Mouse (Mus musculus) erythroid progenitor cell, adult 5-6 weeks (primary cell): ENCODE measurements around the gene Cyth3. TPM values are rescaled to one million over a fixed set of nuclear protein-coding genes. Genes with fewer than 3 reads are reported as not detected.

Experiments used
- ATAC-seq: replicated peaks from 2 replicates; pipeline ENCODE4 v1.8.0; 2016; ENCODE audit warnings: moderate number of reproducible peaks, mild to moderate bottlenecking, moderate TSS enrichment, inconsistent platforms; ENCODE audit not compliant: poor library complexity, low FRiP score, severe bottlenecking
- total RNA-seq, 2 experiments: library from RNA; stranded (forward) in 1 of 2; stranded (reverse) in 1 of 2; fragments of 150-400 nt in 1 of 2; fragments of 186-747, 209-891 nt in 1 of 2; gene quantifications; 2 replicates each; pipeline versions ENCODE4 v1.2.3 to v1.2.4; 2015 to 2017; ENCODE audit warnings: low replicate concordance in 2 of 2

Gene Cyth3
- total RNA-seq, 2 experiments from 2014 or later: 53.3 to 63.7 TPM

GRCm38 (mm10) chr5:143690926-143691325 lies 68.7 kb downstream of the Cyth3 start:
- ATAC-seq: no peak

GRCm38 (mm10) chr5:143696323-143696722 lies 74.1 kb downstream of the Cyth3 start:
- no peak for ATAC-seq

- ATAC-seq: no peak
Observed at GRCm38 (mm10) chr5:143698454-143698853, 76.2 kb downstream of the Cyth3 start.

GRCm38 (mm10) chr5:143700247-143700646 lies 78.0 kb downstream of the Cyth3 start:
- ATAC-seq: peak; percentile 94

- no peak for ATAC-seq
Observed at GRCm38 (mm10) chr5:143701074-143701473, 78.8 kb downstream of the Cyth3 start.

GRCm38 (mm10) chr5:143704875-143705658 lies 82.8 kb downstream of the Cyth3 start:
- ATAC-seq: no peak

GRCm38 (mm10) chr5:143705659-143705982 lies 83.4 kb downstream of the Cyth3 start:
- ATAC-seq: no peak

- ATAC-seq: no peak
Observed at GRCm38 (mm10) chr5:143706030-143706821, 84.0 kb downstream of the Cyth3 start.

- ATAC-seq: no peak
Observed at GRCm38 (mm10) chr5:143706822-143707200, 84.6 kb downstream of the Cyth3 start.

GRCm38 (mm10) chr5:143711326-143711725 lies 89.1 kb downstream of the Cyth3 start:
- ATAC-seq: peak; percentile 87

- no peak for ATAC-seq
Observed at GRCm38 (mm10) chr5:143712011-143712800, 90.0 kb downstream of the Cyth3 start.

GRCm38 (mm10) chr5:143721962-143722361 lies 99.7 kb downstream of the Cyth3 start:
- ATAC-seq: no peak

GRCm38 (mm10) chr5:143730915-143731314 lies 108.7 kb downstream of the Cyth3 start:
- ATAC-seq: no peak

GRCm38 (mm10) chr5:143731483-143732112 lies 109.4 kb downstream of the Cyth3 start:
- ATAC-seq: no peak; the same call in 1 of the 2 replicates

GRCm38 (mm10) chr5:143732180-143732891 lies 110.1 kb downstream of the Cyth3 start, which contains the start of gene Usp42:
Usp42 (minus strand) TSS chr5:143732280.
- ATAC-seq: peak; percentile 96

GRCm38 (mm10) chr5:143749630-143750208 lies 127.5 kb downstream of the Cyth3 start:
- ATAC-seq: no peak

GRCm38 (mm10) chr5:143755529-143756141 lies 133.4 kb downstream of the Cyth3 start:
- no peak for ATAC-seq

- ATAC-seq: peak; percentile 55
Observed at GRCm38 (mm10) chr5:143757755-143758443, 135.7 kb downstream of the Cyth3 start.
